Comparison of ENCODE assay signal across 23 mouse cellular contexts in the genomic region with DNA sequence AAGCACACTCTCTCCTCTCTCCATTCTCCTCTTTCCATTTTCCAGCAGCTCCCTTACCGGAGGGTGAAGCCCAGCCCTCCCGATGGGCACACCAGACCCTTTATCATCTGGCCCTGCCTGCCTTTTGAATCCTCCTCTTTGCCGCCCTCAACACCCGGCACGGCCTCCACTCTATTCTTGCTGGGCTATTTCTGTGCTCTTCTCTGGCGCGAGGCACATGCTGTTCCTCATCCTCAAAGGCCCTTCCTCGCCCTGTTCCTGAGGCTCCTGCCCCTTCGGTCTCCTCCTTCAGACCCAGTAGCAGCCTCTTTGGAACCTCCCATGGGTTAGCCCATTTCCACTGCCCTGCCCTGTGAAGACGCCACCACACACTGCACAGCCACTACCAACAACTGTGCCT.
DNase-seq lines count a peak whose midpoint lies in the region; ATAC-seq and TF ChIP-seq lines count a peak whose summit lies in the region.
"Had no signal": no experiment of that assay in that cellular context is flagged by ENCODE, and none has a peak within 500 bp of the region (broad histone marks: within the 10 kb centered on the region; RNA-seq: fewer than 3 reads in every experiment).

No protein-coding gene starts in this region.

- ATAC-seq in heart, embryonic 14.5 days (ENCODE audit: insufficient number of reproducible peaks, insufficient read depth, low FRiP score, low read depth), result no peak
- no peak for ATAC-seq in stomach, embryonic 15.5 days (ENCODE audit: insufficient read depth, low FRiP score, low read depth)
- no peak for ATAC-seq in forebrain, embryonic 13.5 days
- ATAC-seq: activated CD4-positive, CD25-positive, alpha-beta regulatory T cell, adult 4 months had no signal

- WGBS in heart, embryonic 14.5 days, result 44% methylated on average over 10 of the region's 10 CpGs
- 85% methylated on average over 10 of the region's 10 CpGs for WGBS in stomach, embryonic 15.5 days
- WGBS in forebrain, embryonic 13.5 days, result 91% methylated on average over 10 of the region's 10 CpGs

- H3K27me3 ChIP-seq in heart, embryonic 14.5 days (ENCODE audit: control insufficient read depth, insufficient read depth, low read length), result no peaks in the 10 kb centered on the region
- H3K27me3 ChIP-seq in stomach, embryonic 15.5 days (replicated peaks), result no peaks in the 10 kb centered on the region
- no peaks in the 10 kb centered on the region for H3K27me3 ChIP-seq in forebrain, embryonic 13.5 days
- H3K27me3 ChIP-seq: neural tube, embryonic 12.5 days had no signal

- peak overlapping the region; percentile 29; the same call in 1 of the 2 replicates for H3K27ac ChIP-seq in layer of hippocampus, adult 2 months
- peak overlapping the region; percentile 73 to 84 for H3K27ac ChIP-seq in heart, embryonic 14.5 days (replicated peaks in 1 of 2; ENCODE audit: control insufficient read depth in 1 of 2, insufficient read depth in 1 of 2, low read depth in 2 of 2, low read length in 2 of 2)
- H3K27ac ChIP-seq in stomach, embryonic 15.5 days, result peak overlapping the region; percentile 6; the same call in 1 of the 2 replicates
- H3K27ac ChIP-seq in forebrain, embryonic 13.5 days, result no peak overlapping the region
- H3K27ac ChIP-seq: forebrain, embryonic 10.5 days; kidney, postnatal 0 days; macrophage; neural tube, embryonic 12.5 days had no signal

- no peak overlapping the region for H3K4me3 ChIP-seq in layer of hippocampus, adult 2 months
- peak overlapping the region; percentile 20 to 24 for H3K4me3 ChIP-seq in heart, embryonic 14.5 days (ENCODE audit: control insufficient read depth in 1 of 2, insufficient read depth in 1 of 2, low read depth in 1 of 2, low read length in 2 of 2)
- H3K4me3 ChIP-seq in stomach, embryonic 15.5 days (replicated peaks), result no peak overlapping the region
- no peak overlapping the region for H3K4me3 ChIP-seq in forebrain, embryonic 13.5 days
- H3K4me3 ChIP-seq: forebrain, embryonic 10.5 days; neural tube, embryonic 12.5 days had no signal

- H3K4me1 ChIP-seq in heart, embryonic 14.5 days (ENCODE audit: control insufficient read depth in 2 of 2, insufficient read depth in 2 of 2, low read length in 2 of 2), result peaks cover 83 to 97% of the 10 kb centered on the region in 2 experiments
- H3K4me1 ChIP-seq in stomach, embryonic 15.5 days, result peaks cover 77% of the 10 kb centered on the region
- H3K4me1 ChIP-seq in forebrain, embryonic 13.5 days, result peaks cover 20% of the 10 kb centered on the region

- H3K9ac ChIP-seq in heart, embryonic 14.5 days (ENCODE audit: low read length), result peak overlapping the region; percentile 67
- H3K9ac ChIP-seq in stomach, embryonic 15.5 days, result no peak overlapping the region
- no peak overlapping the region for H3K9ac ChIP-seq in forebrain, embryonic 13.5 days
- H3K9ac ChIP-seq: neural tube, embryonic 12.5 days had no signal

- H3K4me2 ChIP-seq in heart, embryonic 14.5 days (ENCODE audit: low read length), result peak overlapping the region; percentile 82
- H3K4me2 ChIP-seq in stomach, embryonic 15.5 days, result no peak overlapping the region
- no peak overlapping the region for H3K4me2 ChIP-seq in forebrain, embryonic 13.5 days
- H3K4me2 ChIP-seq: midbrain, embryonic 11.5 days; neural tube, embryonic 12.5 days had no signal

- peak; percentile 94 for DNase-seq in heart, adult 11 months
- DNase-seq in heart, adult 9 months (ENCODE audit: low spot score in 2 of 2), result no peak
- no peak for DNase-seq in layer of hippocampus, adult 2 months (ENCODE audit: low spot score in 2 of 2)
- no peak for DNase-seq in layer of hippocampus, adult 11-12 months (ENCODE audit: low spot score)
- no peak for DNase-seq in adrenal gland, adult (ENCODE audit: inconsistent age in 2 of 2, low spot score in 1 of 2)
- DNase-seq: adrenal gland, postnatal 36 days; cerebellum, adult 18-20 months; cerebellum, postnatal 36 days; gastrocnemius, postnatal 25 days; kidney, adult 11 months; layer of hippocampus, postnatal 36 days; right cerebral cortex, adult 18-20 months; thymus, postnatal 36 days had no signal

- TF ChIP-seq CTCF in layer of hippocampus, adult 2 months (conservative IDR thresholded peaks at IDR 0.05), result no peak

- H3K36me3 ChIP-seq in heart, embryonic 14.5 days (ENCODE audit: control insufficient read depth, insufficient read depth, low read length), result peaks cover 34% of the 10 kb centered on the region
- H3K36me3 ChIP-seq in stomach, embryonic 15.5 days, result no peaks in the 10 kb centered on the region
- no peaks in the 10 kb centered on the region for H3K36me3 ChIP-seq in forebrain, embryonic 13.5 days (ENCODE audit: poor library complexity, severe bottlenecking)
- H3K36me3 ChIP-seq: forebrain, embryonic 10.5 days; G1E; neural tube, embryonic 12.5 days had no signal

- H3K9me3 ChIP-seq in heart, embryonic 14.5 days (ENCODE audit: control insufficient read depth, low read length), result no peaks in the 10 kb centered on the region
- H3K9me3 ChIP-seq in stomach, embryonic 15.5 days, result no peaks in the 10 kb centered on the region
- no peaks in the 10 kb centered on the region for H3K9me3 ChIP-seq in forebrain, embryonic 13.5 days (replicated peaks)
- H3K9me3 ChIP-seq: forebrain, embryonic 10.5 days; G1E; neural tube, embryonic 12.5 days had no signal

Comparison
In these comparisons a context has a peak if more than half of its experiments do, and no peak if none do; other contexts are left out.
1. H3K4me3 ChIP-seq: peak in heart, embryonic 14.5 days (2 of 2); none in layer of hippocampus, adult 2 months (single experiment), stomach, embryonic 15.5 days (single experiment) and forebrain, embryonic 13.5 days (single experiment).